Mouse (Mus musculus) heart, adult 11 months (tissue): Measurements from ENCODE around the gene Brk1.

Source experiments
- DNase-seq: peaks from one replicate; pipeline ENCODE4 v3.0.0; 2022

The Brk1 gene

DNA sequence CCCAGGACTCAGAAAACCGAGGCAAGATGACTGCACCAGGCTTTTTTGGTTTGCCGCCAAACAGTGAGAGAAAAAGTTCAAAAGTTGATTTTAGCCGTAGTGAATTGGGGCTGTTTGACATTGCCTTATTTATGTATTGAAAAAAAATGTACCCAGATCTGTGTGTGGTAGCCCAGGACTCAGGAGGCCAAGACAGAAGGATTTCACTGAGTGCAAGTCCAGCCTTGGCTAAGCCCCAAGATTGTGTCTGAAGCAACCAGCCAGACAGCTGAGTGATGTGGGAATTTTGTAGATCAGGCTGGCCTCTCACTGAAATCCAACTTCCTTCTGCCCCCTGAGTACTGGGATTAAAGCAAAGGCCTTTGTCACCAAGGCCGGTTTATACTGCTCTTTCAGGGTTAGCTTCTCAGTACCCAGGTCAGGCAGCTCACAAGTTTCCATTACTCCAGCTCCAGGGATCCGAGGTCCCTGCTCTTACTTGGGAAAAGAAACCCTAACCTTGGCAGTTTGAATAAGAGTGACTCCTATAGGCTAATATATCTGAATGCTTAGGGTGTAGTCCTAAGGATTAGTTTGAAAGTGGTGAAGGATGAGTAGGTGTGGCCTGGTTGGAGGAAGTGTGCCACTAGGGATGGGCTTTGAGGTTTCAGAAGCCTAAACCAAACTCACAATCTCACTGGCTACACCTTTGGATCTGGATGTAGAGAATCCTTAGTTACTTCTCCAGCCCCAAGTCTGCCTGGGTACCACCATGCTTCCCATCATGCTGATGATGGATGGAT lies 20.6 kb downstream of the Brk1 start:
- peak; percentile 94 for DNase-seq

DNA sequence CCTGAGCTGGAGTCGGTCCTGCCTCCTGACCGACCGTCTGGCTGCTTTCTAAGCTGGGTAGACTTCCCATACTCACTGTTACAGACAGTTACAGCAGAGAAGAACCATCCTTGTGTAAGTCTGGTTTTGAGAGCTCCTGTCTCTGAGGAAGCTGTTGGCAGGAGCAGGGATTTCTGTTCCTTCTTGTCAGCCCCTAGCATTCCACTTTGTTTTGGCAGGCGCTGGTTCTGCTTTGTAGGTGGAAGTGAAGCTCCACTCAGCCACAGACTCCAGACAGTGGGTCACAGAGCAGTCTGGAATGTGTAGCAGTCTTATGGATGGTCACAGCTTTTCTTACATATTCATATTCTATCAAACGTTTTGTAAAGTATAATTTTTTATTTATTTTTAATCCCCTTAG lies 25.8 kb downstream of the Brk1 start:
- peak; percentile 94 for DNase-seq

- DNase-seq, result peak; percentile 87
Observed at GRCm38 (mm10) chr6:113632863-113633262, 28.3 kb downstream of the Brk1 start.

DNA sequence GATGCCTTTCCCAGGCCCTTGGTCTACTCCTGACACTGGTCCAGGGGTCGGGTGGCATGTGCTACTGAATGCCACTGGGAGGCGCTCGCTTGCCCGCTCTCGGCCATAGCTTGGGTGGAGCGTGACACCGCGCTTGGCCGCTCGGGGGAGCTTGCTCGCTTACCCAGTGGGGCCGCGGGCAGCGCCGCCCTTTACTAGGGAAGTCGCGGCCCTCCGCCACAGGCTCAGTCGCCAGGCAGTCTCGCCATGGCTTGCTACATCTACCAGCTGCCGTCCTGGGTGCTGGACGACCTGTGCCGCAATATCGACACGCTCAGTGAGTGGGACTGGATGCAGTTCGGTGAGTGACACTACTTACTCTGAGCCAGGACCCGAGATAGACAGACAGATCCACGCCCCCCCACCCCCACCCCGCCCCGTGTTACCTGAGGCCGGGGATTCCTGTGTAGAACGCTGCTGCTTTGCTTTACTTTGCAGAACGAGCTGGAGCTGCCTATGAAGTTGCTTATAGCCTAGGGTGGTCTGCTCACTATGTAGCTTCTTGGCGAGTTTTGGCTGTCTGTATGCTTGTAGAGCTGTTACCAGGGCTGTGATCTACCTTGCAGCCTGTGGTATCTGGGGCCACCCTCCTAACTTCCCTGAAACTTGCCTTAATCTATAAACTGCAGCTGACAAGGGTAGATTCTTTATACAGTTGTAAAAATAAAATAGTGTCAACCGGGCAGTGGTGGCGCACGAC lies 33.9 kb downstream of the Brk1 start, which contains the start of gene Irak2:
TSS of gene Irak2 (plus strand) at position 166 of the 739 bp plus-strand sequence.
- DNase-seq, result peak; percentile 100

DNA sequence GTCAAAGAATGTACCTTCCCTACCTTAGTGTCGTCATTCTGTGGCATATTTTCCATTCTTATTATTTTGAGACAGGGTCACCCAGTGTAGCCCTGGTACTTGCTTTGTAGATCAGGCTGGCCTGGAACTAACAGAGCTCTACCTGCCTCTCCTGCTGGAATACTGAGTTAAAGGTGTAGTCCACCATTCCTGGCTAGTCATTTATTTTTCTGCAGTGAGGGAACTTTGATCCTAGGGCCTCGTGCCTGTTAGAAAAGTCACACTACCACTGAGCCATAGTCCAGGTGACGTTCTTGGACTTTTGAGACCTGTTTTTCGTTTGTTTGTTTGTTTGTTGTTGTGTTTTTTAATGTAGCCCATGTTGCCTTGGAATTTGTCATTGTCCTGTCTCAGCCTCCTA lies 34.6 kb downstream of the Brk1 start:
- DNase-seq, result peak; percentile 84

DNA sequence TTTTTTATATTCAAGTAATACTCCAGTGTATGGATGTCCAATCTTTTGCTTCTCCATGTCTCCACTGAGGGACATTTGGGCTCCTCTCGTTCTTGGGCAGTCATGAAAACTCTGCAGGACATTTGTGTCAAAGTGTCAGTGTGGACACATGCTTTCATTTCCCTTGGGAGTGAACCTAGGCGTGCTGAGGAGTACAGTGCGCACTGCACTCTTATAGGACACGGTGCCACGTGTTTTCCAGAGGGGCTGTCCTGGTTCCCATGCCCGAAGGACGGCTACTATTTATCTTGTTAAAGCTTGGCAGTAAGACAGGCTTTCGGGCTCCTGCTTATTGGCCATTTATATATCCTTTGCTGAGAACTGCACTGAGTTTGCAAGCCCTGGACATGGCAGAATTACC lies 38.0 kb downstream of the Brk1 start:
- peak; percentile 93 for DNase-seq

GRCm38 (mm10) chr6:113643021-113643420 lies 38.4 kb downstream of the Brk1 start:
- peak; percentile 90 for DNase-seq

- no peak for DNase-seq
Observed at GRCm38 (mm10) chr6:113643967-113644366, 39.4 kb downstream of the Brk1 start.

DNA sequence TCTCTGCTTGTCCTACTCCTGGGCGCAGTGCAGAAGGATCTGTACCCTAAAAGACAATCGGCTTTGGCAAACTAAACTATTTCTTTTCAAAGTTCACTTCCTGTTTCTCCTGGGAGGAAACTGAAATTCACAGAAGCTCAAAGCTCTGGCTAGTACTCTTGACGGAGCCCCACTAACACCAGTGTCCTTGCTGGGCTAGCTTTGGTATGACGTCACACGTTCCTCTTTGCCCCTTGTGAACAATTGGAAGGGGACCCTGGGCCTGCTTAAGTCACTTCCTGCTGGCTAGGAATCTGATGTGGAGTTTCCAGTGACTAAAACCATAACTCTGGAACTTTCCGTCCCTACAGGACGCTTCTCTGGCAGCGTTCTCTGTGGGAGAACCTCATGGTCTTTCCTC lies 40.2 kb downstream of the Brk1 start:
- DNase-seq, result peak; percentile 99

GRCm38 (mm10) chr6:113649346-113650196 lies 45.0 kb downstream of the Brk1 start:
- DNase-seq, result no peak

DNA sequence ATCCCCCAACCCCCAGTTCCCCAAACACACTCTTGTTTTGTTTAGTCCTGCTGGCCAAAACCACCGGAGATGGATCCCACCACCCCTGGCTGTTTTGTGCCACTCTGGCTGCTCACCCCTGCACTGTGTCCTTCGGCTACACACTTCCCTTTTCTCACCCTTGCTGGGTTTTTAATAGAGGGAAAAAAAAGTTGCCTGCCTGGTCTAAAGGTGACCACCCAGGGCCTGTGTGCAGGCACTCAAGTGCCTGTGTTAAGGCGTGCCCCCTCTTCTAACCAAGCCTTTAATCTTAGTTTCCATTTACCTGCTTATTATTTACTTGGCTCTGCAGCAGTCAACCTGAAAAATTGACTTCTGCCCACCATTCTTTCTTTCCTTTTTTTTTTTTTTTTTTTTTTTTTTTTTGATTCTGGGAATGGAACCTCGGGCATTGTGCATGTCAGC lies 45.6 kb downstream of the Brk1 start:
- DNase-seq, result peak; percentile 90

- peak; percentile 88 for DNase-seq
Observed at GRCm38 (mm10) chr6:113651626-113652025, 47.1 kb downstream of the Brk1 start.

DNA sequence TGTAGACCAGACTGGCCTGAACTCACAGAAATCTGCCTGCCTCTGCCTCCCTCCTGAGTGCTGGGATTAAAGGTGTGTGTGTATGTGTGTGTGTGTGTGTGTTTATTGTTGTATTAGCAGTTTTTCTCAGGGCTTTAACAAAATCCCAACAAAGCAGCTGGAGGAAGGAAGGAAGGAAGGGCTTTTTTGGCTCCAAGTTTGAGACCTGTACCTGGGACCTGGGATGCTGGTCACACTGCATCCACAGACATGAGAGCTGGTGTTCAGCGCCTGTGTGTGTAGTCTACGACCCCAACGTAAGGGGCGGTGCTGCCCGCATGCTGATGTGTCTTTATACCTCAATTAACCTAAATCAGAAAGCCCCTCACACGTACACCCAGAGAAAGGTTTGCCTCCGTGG lies 49.0 kb downstream of the Brk1 start:
- DNase-seq, result peak; percentile 91

GRCm38 (mm10) chr6:113654102-113654501 lies 49.5 kb downstream of the Brk1 start:
- DNase-seq, result peak; percentile 96

DNA sequence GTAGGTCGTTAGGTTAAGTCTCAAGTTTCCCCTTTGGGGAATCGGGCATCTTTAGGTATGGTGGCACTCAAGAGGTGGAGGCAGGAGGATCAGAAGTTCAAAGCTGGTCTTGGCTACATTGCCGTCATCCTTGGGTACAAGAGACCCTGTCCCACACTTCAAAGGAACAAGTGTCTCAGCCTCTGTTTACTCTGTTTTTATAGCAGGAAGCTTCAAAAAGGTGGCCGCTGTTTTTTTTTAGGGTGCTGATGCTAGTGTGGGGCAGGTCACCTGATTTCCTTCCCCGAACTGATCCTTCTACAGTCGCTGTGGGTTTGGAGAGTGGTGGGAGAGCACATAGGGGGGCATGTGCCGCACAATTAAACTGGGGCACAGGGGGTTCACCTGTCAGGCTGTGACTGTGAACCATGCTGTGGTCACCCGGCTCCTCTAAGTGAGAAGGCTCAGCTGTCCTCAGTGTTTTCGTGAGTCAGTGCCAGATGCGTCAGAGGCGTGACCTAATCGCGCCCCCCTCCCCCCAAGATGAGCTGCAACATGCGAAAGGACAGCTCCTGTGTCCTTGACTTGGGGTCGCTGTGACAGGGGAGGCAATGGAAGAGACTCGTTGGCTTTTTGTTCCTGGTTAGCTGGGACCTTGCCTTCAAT lies 50.3 kb downstream of the Brk1 start:
- peak; percentile 90 for DNase-seq

DNA sequence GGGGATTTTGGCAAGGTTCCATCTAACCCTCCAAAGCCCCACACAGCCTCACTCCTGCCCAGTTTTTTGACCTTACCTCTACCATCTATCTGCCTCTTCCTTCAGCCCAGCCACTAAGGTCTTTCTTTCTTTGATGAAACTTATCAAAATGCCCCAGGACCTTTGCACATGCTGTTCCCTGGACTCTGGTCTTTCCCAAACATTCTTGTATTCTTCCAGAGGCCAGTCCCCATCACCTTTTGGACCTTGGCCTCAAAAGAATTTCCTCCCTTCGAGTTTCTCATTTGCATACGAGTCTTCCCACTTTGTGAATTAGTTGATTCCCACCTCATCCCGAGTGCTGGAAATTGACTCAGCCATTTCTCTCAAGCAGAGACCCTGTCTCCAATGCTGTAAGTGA lies 50.9 kb downstream of the Brk1 start:
- peak; percentile 86 for DNase-seq

- DNase-seq, result peak; percentile 91
Observed at GRCm38 (mm10) chr6:113656847-113657246, 52.3 kb downstream of the Brk1 start.

DNA sequence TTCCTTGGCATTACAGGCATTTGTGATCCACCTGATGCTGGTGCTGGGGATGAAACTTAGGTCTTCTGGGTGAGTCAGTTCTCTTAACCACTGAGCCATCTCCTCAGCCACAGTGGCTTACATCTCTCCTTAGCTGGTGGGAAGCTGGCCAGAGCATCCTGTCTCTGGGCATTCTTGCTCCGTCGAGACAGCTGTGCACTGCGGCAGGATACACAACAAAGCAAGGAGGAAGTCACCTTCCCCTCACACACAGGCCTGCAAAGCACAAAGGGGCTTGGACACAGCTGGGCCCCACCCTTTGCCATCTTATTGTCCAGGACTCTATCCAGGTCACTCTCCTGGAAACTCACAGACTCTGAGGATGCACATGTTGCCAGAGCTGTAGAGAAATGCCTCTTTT lies 53.7 kb downstream of the Brk1 start:
- DNase-seq, result peak; percentile 97

GRCm38 (mm10) chr6:113659648-113660491 lies 55.3 kb downstream of the Brk1 start:
- DNase-seq, result peak; percentile 84

- DNase-seq, result peak; percentile 93
Observed at GRCm38 (mm10) chr6:113660492-113661352, 56.1 kb downstream of the Brk1 start.
